In genomic region chr10:120522959-120523358, GRCm38 (mm10) we compare ENCODE assay signal across 23 mouse cellular contexts. TPM values are rescaled to one million over a fixed set of nuclear protein-coding genes. Genes with fewer than 3 reads are reported as not detected.
DNase-seq lines count a peak whose midpoint lies in the region; ATAC-seq lines count a peak whose summit lies in the region.
"Had no signal": no experiment of that assay in that cellular context is flagged by ENCODE, and none has a peak within 500 bp of the region (broad histone marks: within the 10 kb centered on the region; RNA-seq: fewer than 3 reads in every experiment).

No protein-coding gene starts in this region.

- DNase-seq in midbrain, embryonic 11.5 days (ENCODE audit: low spot score, missing footprints) = peak; percentile 49
- DNase-seq in R1 (ENCODE audit: low read depth, low spot score) = peak; percentile 99
- DNase-seq in layer of hippocampus, postnatal 36 days = no peak
- DNase-seq in kidney, adult 8-10 months = no peak
- DNase-seq in right cerebral cortex, adult 2 months (ENCODE audit: low spot score in 2 of 2) = no peak
- DNase-seq in ovary, adult 18-20 months (ENCODE audit: low spot score) = no peak
- DNase-seq: adrenal gland, postnatal 10 days; cerebellum, adult 11-12 months; cerebellum, adult 9-11 months; cerebellum, postnatal 36 days; gastrocnemius, postnatal 10 days; heart, postnatal 10 days; heart, postnatal 4 days; kidney, adult 18-20 months had no signal

- no peak for ATAC-seq in midbrain, embryonic 11.5 days (ENCODE audit: low FRiP score)
- ATAC-seq in midbrain, embryonic 16.5 days = no peak
- ATAC-seq in common myeloid progenitor, adult 5-6 weeks (replicated peaks; ENCODE audit: low read depth, poor library complexity, severe bottlenecking) = peak; percentile 47
- ATAC-seq: forebrain, embryonic 14.5 days; hindbrain, embryonic 16.5 days; Patski had no signal

- H3K4me3 ChIP-seq in midbrain, embryonic 11.5 days (ENCODE audit: low read depth, low read length) = no peak overlapping the region
- no peak overlapping the region for H3K4me3 ChIP-seq in midbrain, embryonic 16.5 days (ENCODE audit: low read depth, low read length)
- H3K4me3 ChIP-seq: embryonic facial prominence, embryonic 10.5 days; heart, embryonic 10.5 days; hindbrain, embryonic 12.5 days had no signal

- H3K27ac ChIP-seq in midbrain, embryonic 11.5 days (ENCODE audit: low read depth, low read length) = no peak overlapping the region
- H3K27ac ChIP-seq in midbrain, embryonic 16.5 days (ENCODE audit: low read length) = no peak overlapping the region
- H3K27ac ChIP-seq: embryonic facial prominence, embryonic 10.5 days; heart, embryonic 10.5 days; hindbrain, embryonic 12.5 days had no signal

- H3K9ac ChIP-seq in midbrain, embryonic 11.5 days (ENCODE audit: low read length) = no peak overlapping the region
- no peak overlapping the region for H3K9ac ChIP-seq in midbrain, embryonic 16.5 days (ENCODE audit: low read depth, low read length)
- H3K9ac ChIP-seq: hindbrain, embryonic 12.5 days had no signal

- H3K27me3 ChIP-seq in midbrain, embryonic 11.5 days (ENCODE audit: control insufficient read depth, insufficient read depth, low read length) = no peaks in the 10 kb centered on the region
- no peaks in the 10 kb centered on the region for H3K27me3 ChIP-seq in midbrain, embryonic 16.5 days (ENCODE audit: control insufficient read depth, insufficient read depth, low read depth, low read length)
- H3K27me3 ChIP-seq: CH12.LX; hindbrain, embryonic 12.5 days; Patski had no signal

- no peaks in the 10 kb centered on the region; the same call in 1 of the 2 replicates for H3K9me3 ChIP-seq in midbrain, embryonic 11.5 days (ENCODE audit: control insufficient read depth, low read length)
- H3K9me3 ChIP-seq in midbrain, embryonic 16.5 days (replicated peaks; ENCODE audit: control insufficient read depth, low read length, poor library complexity, severe bottlenecking) = no peaks in the 10 kb centered on the region
- H3K9me3 ChIP-seq: heart, embryonic 10.5 days; hindbrain, embryonic 12.5 days had no signal

- 98% methylated on average over 2 of the region's 2 CpGs for WGBS in midbrain, embryonic 11.5 days
- 90% methylated on average over 2 of the region's 2 CpGs for WGBS in midbrain, embryonic 16.5 days

- H3K4me2 ChIP-seq in midbrain, embryonic 11.5 days = no peak overlapping the region
- H3K4me2 ChIP-seq in midbrain, embryonic 16.5 days (ENCODE audit: low read length) = no peak overlapping the region
- H3K4me2 ChIP-seq: hindbrain, embryonic 12.5 days had no signal

- no peaks in the 10 kb centered on the region for H3K36me3 ChIP-seq in midbrain, embryonic 11.5 days (ENCODE audit: control insufficient read depth, insufficient read depth, low read length)
- H3K36me3 ChIP-seq in midbrain, embryonic 16.5 days (ENCODE audit: control insufficient read depth, insufficient read depth, low read length) = no peaks in the 10 kb centered on the region
- H3K36me3 ChIP-seq: embryonic facial prominence, embryonic 10.5 days; heart, embryonic 10.5 days; hindbrain, embryonic 12.5 days had no signal

- H3K4me1 ChIP-seq in midbrain, embryonic 11.5 days (ENCODE audit: control insufficient read depth, insufficient read depth, low read length) = no peaks in the 10 kb centered on the region
- H3K4me1 ChIP-seq in midbrain, embryonic 16.5 days (ENCODE audit: control insufficient read depth, insufficient read depth, low read length) = no peaks in the 10 kb centered on the region
- H3K4me1 ChIP-seq: hindbrain, embryonic 12.5 days had no signal

RNA-seq across cellular contexts. Expression of gene Hmga2, which starts 46.7 kb away (rescaled TPM):
- polyA plus RNA-seq in midbrain, embryonic 11.5 days (2014; fragmentation: Nextera tagmentation; extraction: Ambion mirVana) = 22.9 and 23.2 TPM in 2 replicates
- polyA plus RNA-seq in midbrain, embryonic 16.5 days (2015; fragmentation: Nextera tagmentation; extraction: Ambion mirVana) = 0.45 and 0.76 TPM in 2 replicates
- total RNA-seq in common myeloid progenitor, adult 5-6 weeks (2017) = 6.1 and 7.0 TPM in 2 replicates
- under 1 TPM; 0.12 to 0.35 TPM for total RNA-seq in layer of hippocampus, postnatal 36 days (2021)
- total RNA-seq: CH12.LX had no signal

Comparison
In these comparisons a context has a peak if more than half of its experiments do, and no peak if none do; other contexts are left out.
1. DNase-seq: peak in midbrain, embryonic 11.5 days (single experiment) and R1 (single experiment); none in layer of hippocampus, postnatal 36 days (0 of 2), kidney, adult 8-10 months (0 of 2), right cerebral cortex, adult 2 months (0 of 2) and ovary, adult 18-20 months (single experiment).